Mouse (Mus musculus): ENCODE data around the gene Ccdc82.

DNA sequence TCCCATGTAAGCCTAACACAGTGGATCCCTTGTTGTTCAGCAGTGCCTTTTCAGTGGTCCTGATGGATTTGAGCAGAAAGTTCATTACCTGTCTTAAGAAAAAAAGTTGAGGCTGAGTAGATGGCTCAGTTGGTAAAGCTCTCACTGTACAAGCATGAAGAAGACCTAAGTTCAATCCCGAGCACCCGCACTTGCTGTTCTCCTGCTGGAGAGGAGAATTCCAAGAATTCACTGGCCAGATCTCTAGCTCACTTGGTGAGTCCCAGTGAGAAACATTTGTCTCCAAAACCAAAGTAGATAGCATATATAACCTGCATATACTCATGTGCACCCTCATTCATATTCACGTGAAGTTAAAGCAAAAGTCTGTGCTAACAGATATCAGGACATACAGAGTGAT lies 59.7 kb downstream of the Ccdc82 start:
- TF ChIP-seq POLR2A (IDR thresholded peaks at IDR 0.05; ENCODE audit: borderline replicate concordance, extremely low read depth, insufficient read depth, insufficient read length, poor library complexity, severe bottlenecking) (no peak), CTCF (IDR thresholded peaks at IDR 0.05; ENCODE audit: borderline replicate concordance, extremely low read depth, insufficient read depth, insufficient read length) (no peak)
